Mouse (Mus musculus) neutrophil, adult 65 days (primary cell): ENCODE data around the gene Krtap31-2. TPM values are rescaled to one million over a fixed set of nuclear protein-coding genes. Genes with fewer than 3 reads are reported as not detected.

Source experiments
- total RNA-seq: library from RNA; stranded (reverse); gene quantifications from 2 replicates; pipeline ENCODE4 v1.2.4, GENCODE M21; 2023

The Krtap31-2 gene
- total RNA-seq, result not detected in 2 replicates

DNA sequence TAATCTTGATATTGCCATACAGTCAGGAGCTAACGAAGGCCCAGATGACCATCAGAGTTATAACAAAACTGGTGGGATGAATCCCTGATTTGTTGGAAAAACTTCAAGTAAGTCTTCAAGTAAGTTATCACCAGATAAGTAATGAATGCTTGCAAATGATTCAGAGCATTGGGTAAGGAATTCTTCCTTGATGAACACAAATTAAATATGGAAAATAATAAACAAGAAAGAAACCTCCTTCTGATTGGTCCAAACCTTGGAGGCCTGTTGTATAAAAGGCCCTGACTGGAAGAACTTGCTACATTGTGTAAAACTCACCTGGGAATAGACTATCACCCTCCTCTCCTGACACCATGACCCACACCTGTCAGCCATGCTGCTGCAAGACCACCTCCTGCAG, at the start of gene Krtap31-2:
Gene Krtap31-2 (plus strand): TSS at position 301 of the 400 bp plus-strand sequence.

DNA sequence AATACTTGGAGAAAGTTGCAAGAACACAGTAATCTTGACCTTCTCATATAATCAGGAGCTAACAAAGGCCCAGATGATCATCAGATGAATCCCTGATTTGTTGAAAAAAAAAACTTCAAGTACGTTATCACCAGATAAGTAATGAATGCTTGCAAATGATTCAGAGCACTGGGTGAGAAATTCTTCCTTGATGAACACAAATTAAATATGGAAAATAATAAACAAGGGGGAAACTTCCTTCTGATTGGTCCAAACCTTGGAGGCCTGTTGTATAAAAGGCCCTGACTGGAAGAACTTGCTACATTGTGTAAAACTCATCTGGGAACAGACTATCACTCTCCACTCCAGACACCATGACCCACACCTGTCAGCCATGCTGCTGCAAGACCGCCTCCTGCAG, 28.5 kb upstream of the Krtap31-2 start, which contains the start of gene Krtap31-1:
Gene Krtap31-1 (plus strand): TSS at position 301 of the 400 bp plus-strand sequence.

DNA sequence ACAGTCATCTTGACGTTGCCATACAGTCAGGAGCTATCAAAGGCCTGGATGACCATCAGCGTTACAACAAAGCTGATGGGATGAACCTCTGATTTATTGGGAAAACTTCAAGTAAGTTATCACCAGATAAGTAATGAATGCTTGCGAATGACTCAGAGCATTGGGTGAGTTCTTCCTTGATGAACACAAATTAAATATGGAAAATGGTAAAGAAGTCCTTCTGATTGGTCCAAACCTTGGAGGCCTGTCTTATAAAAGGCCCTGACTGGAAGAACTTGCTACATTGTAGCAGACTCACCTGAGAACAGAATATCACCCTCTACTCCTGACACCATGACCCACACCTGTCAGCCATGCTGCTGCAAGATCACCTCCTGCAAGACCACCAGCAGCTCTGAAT, 21.6 kb upstream of the Krtap31-2 start, which contains the start of gene Gm11565:
Gene Gm11565 (plus strand): TSS at position 301 of the 400 bp plus-strand sequence.

DNA sequence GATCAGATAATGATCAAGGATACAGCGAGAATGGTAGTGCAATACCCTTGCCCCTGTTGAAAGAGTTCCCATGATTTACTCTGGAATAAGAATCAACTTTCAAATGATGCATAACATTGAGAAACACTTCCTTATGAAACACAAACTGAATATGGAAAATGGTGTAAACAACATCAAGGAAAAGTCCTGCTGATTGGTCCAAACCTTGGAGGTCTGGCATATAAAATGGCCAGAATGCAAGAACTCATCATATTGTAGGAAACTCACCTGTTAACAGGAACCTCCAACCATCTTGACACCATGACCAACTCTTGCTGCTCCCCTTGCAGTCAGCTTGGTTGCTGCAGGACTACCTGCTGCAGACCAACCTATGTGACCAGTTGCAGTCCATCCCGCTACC, 12.1 kb downstream of the Krtap31-2 start, which contains the start of gene Krtap9-5:
Gene Krtap9-5 (plus strand): TSS at position 301 of the 400 bp plus-strand sequence.

GRCm38 (mm10) chr11:99978953-99979352, 42.9 kb downstream of the Krtap31-2 start, which contains the start of gene Krtap29-1:
TSS of gene Krtap29-1 (minus strand) at chr11:99979053.

DNA sequence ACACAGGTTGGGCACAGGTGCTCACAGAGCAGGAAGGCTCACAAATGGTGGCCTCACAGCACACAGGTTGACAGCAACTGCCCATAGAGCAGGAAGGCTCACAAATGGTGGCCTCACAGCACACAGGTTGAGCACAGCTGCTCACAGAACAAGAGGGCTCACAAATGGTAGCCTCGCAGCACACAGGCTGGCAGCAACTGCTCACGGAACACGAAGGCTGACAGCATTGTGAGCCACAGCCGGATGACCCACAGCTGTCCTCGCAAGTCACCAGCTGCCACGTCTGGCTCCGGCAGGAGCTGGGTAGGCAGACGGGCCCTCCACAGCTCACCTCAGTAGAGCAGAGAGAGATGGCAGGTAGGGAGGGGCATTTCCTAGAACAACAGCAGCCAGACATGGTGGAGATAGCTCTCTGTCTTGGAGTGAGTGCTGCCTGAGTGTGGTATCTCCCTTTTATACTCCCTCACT, 50.1 kb downstream of the Krtap31-2 start, which contains the start of gene Krtap16-1:
Gene Krtap16-1 (minus strand): TSS at position 418 of the 468 bp plus-strand sequence.

Other genes starting within 250 kb of the Krtap31-2 start
- not detected in 2 replicates for gene Gm14190, start 245.6 kb upstream of the Krtap31-2 start, total RNA-seq
- not detected in 2 replicates for gene Gm14180, start 202.0 kb upstream of the Krtap31-2 start, total RNA-seq
- gene Gm11595, start 163.4 kb upstream of the Krtap31-2 start, total RNA-seq, result not detected in 2 replicates
- gene Krtap4-8, start 155.6 kb upstream of the Krtap31-2 start, total RNA-seq, result not detected in 2 replicates
- gene Krtap4-9, start 151.1 kb upstream of the Krtap31-2 start, total RNA-seq, result not detected in 2 replicates
- gene Gm11596, start 142.8 kb upstream of the Krtap31-2 start, total RNA-seq, result not detected in 2 replicates
- not detected in 2 replicates for gene Gm11569, start 137.4 kb upstream of the Krtap31-2 start, total RNA-seq
- not detected in 2 replicates for gene Gm11554, start 131.8 kb upstream of the Krtap31-2 start, total RNA-seq
- gene Krtap4-13, start 126.4 kb upstream of the Krtap31-2 start, total RNA-seq, result not detected in 2 replicates
- not detected in 2 replicates for gene Gm11564, start 120.6 kb upstream of the Krtap31-2 start, total RNA-seq
- not detected in 2 replicates for gene 2300003K06Rik, start 98.2 kb upstream of the Krtap31-2 start, total RNA-seq
- not detected in 2 replicates for gene Krtap4-16, start 84.7 kb upstream of the Krtap31-2 start, total RNA-seq
- gene Gm11568, start 78.4 kb upstream of the Krtap31-2 start, total RNA-seq, result not detected in 2 replicates
- not detected in 2 replicates for gene Gm11559, start 71.8 kb upstream of the Krtap31-2 start, total RNA-seq
- not detected in 2 replicates for gene Krtap9-1, start 62.9 kb upstream of the Krtap31-2 start, total RNA-seq
- gene Gm11567, start 57.1 kb upstream of the Krtap31-2 start, total RNA-seq, result not detected in 2 replicates
- gene Krtap31-1, start 28.4 kb upstream of the Krtap31-2 start, total RNA-seq, result not detected in 2 replicates
- gene Gm11565, start 21.5 kb upstream of the Krtap31-2 start, total RNA-seq, result not detected in 2 replicates
- gene Krtap9-5, start 12.2 kb downstream of the Krtap31-2 start, total RNA-seq, result not detected in 2 replicates
- gene Krtap29-1, start 42.8 kb downstream of the Krtap31-2 start, total RNA-seq, result not detected in 2 replicates
- not detected in 2 replicates for gene Krtap16-1, start 50.3 kb downstream of the Krtap31-2 start, total RNA-seq
- gene Krtap17-1, start 57.7 kb downstream of the Krtap31-2 start, total RNA-seq, result not detected in 2 replicates
- gene Krt33a, start 79.9 kb downstream of the Krtap31-2 start, total RNA-seq, result not detected in 2 replicates
- not detected in 2 replicates for gene Krt33b, start 93.6 kb downstream of the Krtap31-2 start, total RNA-seq
- not detected in 2 replicates for gene Krt34, start 105.3 kb downstream of the Krtap31-2 start, total RNA-seq
- not detected in 2 replicates for gene Krt31, start 114.3 kb downstream of the Krtap31-2 start, total RNA-seq
- gene Krt32, start 151.9 kb downstream of the Krtap31-2 start, total RNA-seq, result not detected in 2 replicates
- not detected in 2 replicates for gene Krt35, start 159.9 kb downstream of the Krtap31-2 start, total RNA-seq
- gene Krt36, start 169.3 kb downstream of the Krtap31-2 start, total RNA-seq, result not detected in 2 replicates
- gene Krt13, start 185.3 kb downstream of the Krtap31-2 start, total RNA-seq, result not detected in 2 replicates
- not detected in 2 replicates for gene Krt15, start 199.6 kb downstream of the Krtap31-2 start, total RNA-seq
- gene Krt19, start 212.4 kb downstream of the Krtap31-2 start, total RNA-seq, result not detected in 2 replicates